Mouse (Mus musculus): ENCODE data around the gene Syf2. TPM values are rescaled to one million over a fixed set of nuclear protein-coding genes. Genes with fewer than 3 reads are reported as not detected.

Gene Syf2
- polyA plus RNA-seq, 1 experiment from 2014 or later = 76.2 TPM

- Histone ChIP-seq H3K9ac (ENCODE audit: low read depth, low read length) (no peak overlapping the region), H3K36me3 (ENCODE audit: control insufficient read depth, insufficient read depth) (no peaks in the 10 kb centered on the region), H3K4me2 (replicated peaks; ENCODE audit: low read depth) (no peak overlapping the region), H3K4me1 (replicated peaks; ENCODE audit: control insufficient read depth, insufficient read depth, low read length) (no peaks in the 10 kb centered on the region), H3K27me3 (replicated peaks; ENCODE audit: control insufficient read depth, insufficient read depth, low read length) (no peaks in the 10 kb centered on the region), H3K9me3 (ENCODE audit: control insufficient read depth) (no peaks in the 10 kb centered on the region), H3K27ac (ENCODE audit: low read depth, low read length) (no peak overlapping the region), H3K4me3 (ENCODE audit: low read depth, low read length) (no peak overlapping the region)
- WGBS = 62% methylated on average over 3 of the region's 3 CpGs
- ATAC-seq = no peak
- TF ChIP-seq CTCF (IDR thresholded peaks at IDR 0.05; ENCODE audit: low read depth) = no peak
Observed at GRCm38 (mm10) chr4:134986963-134987362, 56.3 kb downstream of the Syf2 start.

Other genes with a start within 250 kb of the Syf2 start
- gene Man1c1, start 226.6 kb upstream of the Syf2 start, polyA plus RNA-seq (2015; fragmentation: Nextera tagmentation; extraction: Ambion mirVana) = 1.7 TPM in 2 replicates
- 18.0 and 18.1 TPM in 2 replicates for gene Ldlrap1, start 162.9 kb upstream of the Syf2 start, polyA plus RNA-seq (2015; fragmentation: Nextera tagmentation; extraction: Ambion mirVana)
- 18.5 and 19.0 TPM in 2 replicates for gene Maco1, start 77.6 kb upstream of the Syf2 start, polyA plus RNA-seq (2015; fragmentation: Nextera tagmentation; extraction: Ambion mirVana)
- gene Rhd, start 66.4 kb upstream of the Syf2 start, polyA plus RNA-seq (2015; fragmentation: Nextera tagmentation; extraction: Ambion mirVana) = 0.10 and 0.16 TPM in 2 replicates
- 129 and 136 TPM in 2 replicates for gene Tmem50a, start 15.9 kb upstream of the Syf2 start, polyA plus RNA-seq (2015; fragmentation: Nextera tagmentation; extraction: Ambion mirVana)
- gene Rsrp1, start 7.3 kb upstream of the Syf2 start, polyA plus RNA-seq (2015; fragmentation: Nextera tagmentation; extraction: Ambion mirVana) = 252 and 263 TPM in 2 replicates
- gene Runx3, start 189.8 kb downstream of the Syf2 start, polyA plus RNA-seq (2015; fragmentation: Nextera tagmentation; extraction: Ambion mirVana) = 0.17 and 0.21 TPM in 2 replicates

Measured in intestine, postnatal 0 days (tissue).